Mouse (Mus musculus) CH12.LX (cell line): Measurements from ENCODE around the gene Slc39a9.

ENCODE experiments used
- CTCF ChIP-seq, 2 experiments: IDR thresholded peaks in 1 of 2; conservative IDR thresholded peaks in 1 of 2; 2 replicates each; pipeline ENCODE4 v1.5.1; 2011 to 2012; ENCODE audit warnings: low read depth in 2 of 2, low read length in 2 of 2, improper control_type of control experiment in 1 of 2, inconsistent platforms in 1 of 2, mild to moderate bottlenecking in 1 of 2, moderate library complexity in 1 of 2
- ELF1 ChIP-seq: IDR thresholded peaks from 2 replicates; pipeline ENCODE4 v1.6.1; 2014; ENCODE audit warnings: low read depth, mild to moderate bottlenecking, inconsistent platforms, low read length, improper control_type of control experiment
- EP300 ChIP-seq: IDR thresholded peaks from 2 replicates; pipeline ENCODE4 v1.6.1; 2011; ENCODE audit warnings: low read length, improper control_type of control experiment
- GABPA ChIP-seq: IDR thresholded peaks from 2 replicates; pipeline ENCODE4 v1.6.1; 2012; ENCODE audit warnings: low read depth, low read length, improper control_type of control experiment, inconsistent platforms; ENCODE audit not compliant: insufficient replicate concordance
- HCFC1 ChIP-seq: IDR thresholded peaks from 2 replicates; pipeline ENCODE4 v1.6.1; 2012; ENCODE audit warnings: low read depth, mild to moderate bottlenecking, inconsistent platforms, low read length, improper control_type of control experiment
- POLR2AphosphoS2 ChIP-seq: IDR thresholded peaks from 2 replicates; pipeline ENCODE4 v1.6.1; 2011; ENCODE audit warnings: low read depth, low read length, improper control_type of control experiment
- RAD21 ChIP-seq: IDR thresholded peaks from 2 replicates; pipeline ENCODE4 v1.6.1; 2011; ENCODE audit warnings: low read depth, mild to moderate bottlenecking, low read length, improper control_type of control experiment, moderate library complexity
- ZC3H11A ChIP-seq: IDR thresholded peaks from 2 replicates; pipeline ENCODE4 v1.6.1; 2012; ENCODE audit warnings: low read depth, mild to moderate bottlenecking, inconsistent platforms, low read length, improper control_type of control experiment

DNA sequence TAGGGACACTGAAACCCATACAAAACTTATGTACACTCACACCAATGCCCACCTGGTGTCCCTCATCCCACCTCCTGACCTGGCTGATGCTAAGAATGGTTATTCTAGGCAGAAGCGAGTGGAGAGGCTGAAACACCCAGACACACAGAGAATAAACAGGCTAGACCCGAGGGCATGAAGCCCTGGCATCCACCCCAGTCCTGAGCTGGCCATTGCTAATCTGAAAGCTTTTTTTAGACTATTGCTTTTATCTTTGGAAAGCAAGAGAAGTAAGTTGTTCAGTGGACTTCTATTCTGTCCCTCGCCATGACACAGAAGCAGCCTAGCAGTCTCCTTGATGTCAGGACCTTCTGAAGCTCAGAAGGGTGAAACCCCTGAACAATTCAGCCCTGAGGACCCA, 33.8 kb upstream of the Slc39a9 start:
- no peak for TF ChIP-seq CTCF (conservative IDR thresholded peaks at IDR 0.05 in 1 of 2, IDR thresholded peaks at IDR 0.05 in 1 of 2; ENCODE audit: low read depth in 2 of 2, low read length in 2 of 2)
- no peak for TF ChIP-seq EP300
- no peak for TF ChIP-seq RAD21
- TF ChIP-seq ZC3H11A: no peak
- no peak for TF ChIP-seq ELF1
- TF ChIP-seq GABPA: no peak
- TF ChIP-seq HCFC1: no peak
- TF ChIP-seq POLR2AphosphoS2: no peak
